Mouse (Mus musculus) forebrain, embryonic 11.5 days (tissue): ENCODE measurements at regions not wholly inside any gene's neighbourhood (a gene's known extent, or its start where the extent isn't known, plus 50 kb on each side); places are given as distances from the start of the nearest gene placed in this dataset.

ENCODE experiments used
- ATAC-seq: fragments of 200-750 bp; cut with Nextera tagmentation; replicated peaks from 2 replicates; pipeline ENCODE4 v1.8.0; 2017; ENCODE audit warnings: moderate TSS enrichment; ENCODE audit not compliant: low FRiP score
- DNase-seq: peaks from one replicate; pipeline ENCODE4 v3.0.0-alpha.2; 2017; ENCODE audit warnings: low spot score
- H3K27ac ChIP-seq: fragments of 300-500 bp; sonication (generic); 2 replicates; pipeline ENCODE4 v1.5.1; 2014; ENCODE audit warnings: low read depth, low read length
- H3K27me3 ChIP-seq: fragments of 300-500 bp; sonication (generic); 2 replicates; pipeline ENCODE4 v1.6.1; 2014; ENCODE audit warnings: mild to moderate bottlenecking, low read length, mixed read lengths; ENCODE audit not compliant: control insufficient read depth, insufficient read depth
- H3K36me3 ChIP-seq: fragments of 300-500 bp; sonication (generic); 2 replicates; pipeline ENCODE4 v1.6.1; 2014; ENCODE audit warnings: mild to moderate bottlenecking, low read length, moderate library complexity, mixed read lengths; ENCODE audit not compliant: control insufficient read depth, insufficient read depth
- H3K4me1 ChIP-seq: fragments of 300-500 bp; sonication (generic); replicated peaks from 2 replicates; pipeline ENCODE4 v1.6.1; 2014; ENCODE audit warnings: low read length, mixed read lengths; ENCODE audit not compliant: control insufficient read depth, insufficient read depth
- H3K4me2 ChIP-seq: fragments of 300-500 bp; sonication (generic); 2 replicates; pipeline ENCODE4 v1.6.1; 2014; ENCODE audit warnings: low read depth, mild to moderate bottlenecking, low read length, moderate library complexity, mixed read lengths; ENCODE audit not compliant: severe bottlenecking
- H3K4me3 ChIP-seq: fragments of 300-500 bp; sonication (generic); 2 replicates; pipeline ENCODE4 v1.5.1; 2014; ENCODE audit warnings: low read depth, low read length
- H3K9ac ChIP-seq: fragments of 300-500 bp; sonication (generic); 2 replicates; pipeline ENCODE4 v1.6.1; 2014; ENCODE audit warnings: low read length
- H3K9me3 ChIP-seq: fragments of 300-500 bp; sonication (generic); 2 replicates; pipeline ENCODE4 v1.6.1; 2016; ENCODE audit warnings: low read length, mixed read lengths; ENCODE audit not compliant: control insufficient read depth
- WGBS: fragments of 180-500 bp; shearing (Covaris S2); extraction: QIAGEN DNeasy Blood & Tissue Kit; methylation state at CpG from one replicate; pipeline ENCODE4 v1.1.7; 2014; 5-methylcytosine and 5-hydroxymethylcytosine counted together

DNA sequence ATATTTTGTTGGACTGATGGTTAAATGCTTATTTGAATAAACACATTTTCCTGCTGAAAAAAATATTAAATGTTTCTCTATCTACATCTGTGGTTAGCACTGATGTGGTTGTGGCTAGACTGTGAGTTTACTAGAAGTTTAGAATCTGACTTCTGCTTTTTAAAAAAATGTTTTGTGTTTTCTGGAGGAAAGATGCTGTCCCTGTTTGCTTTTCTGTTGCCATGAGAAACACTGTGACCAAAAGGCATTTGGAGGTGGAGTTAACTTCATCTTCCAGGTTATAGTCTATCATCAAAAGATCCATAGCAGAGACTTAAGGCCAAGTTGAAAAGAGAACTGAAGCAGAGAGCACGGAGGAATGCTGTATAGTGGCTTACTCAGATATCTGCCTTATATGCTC is 594.4 kb downstream of the Ofcc1 start:
- Histone ChIP-seq H3K27ac (no peak overlapping the region), H3K9me3 (no peaks in the 10 kb centered on the region), H3K4me3 (no peak overlapping the region), H3K27me3 (no peaks in the 10 kb centered on the region), H3K4me1 (no peaks in the 10 kb centered on the region), H3K4me2 (no peak overlapping the region), H3K36me3 (no peaks in the 10 kb centered on the region), H3K9ac (no peak overlapping the region)
- ATAC-seq (no peak), DNase-seq (no peak)
- 89% methylated on average over 1 of the region's 1 CpGs for WGBS
